ENCODE assay signal across 26 mouse cellular contexts in the genomic region with DNA sequence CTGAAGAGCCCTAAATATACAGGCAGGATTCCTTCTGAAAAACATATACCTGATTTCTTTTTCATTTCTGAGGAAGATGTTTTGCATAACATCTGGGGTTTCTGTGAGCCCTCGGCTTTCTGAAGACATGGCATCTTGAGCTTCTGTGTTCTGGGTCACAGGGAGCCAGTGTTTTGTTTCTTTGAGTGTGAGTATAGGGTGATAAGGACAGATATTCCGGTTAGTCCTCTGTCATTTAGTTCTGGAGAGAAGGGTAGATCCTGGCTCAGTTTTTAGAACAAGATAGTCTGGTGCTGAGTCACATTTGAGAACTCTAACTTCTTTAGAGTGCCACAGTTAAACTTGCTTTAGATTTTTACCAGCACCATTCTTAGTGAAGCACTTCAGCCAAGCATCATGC. TPM values are rescaled to one million over a fixed set of nuclear protein-coding genes. Genes with fewer than 3 reads are reported as not detected.
A peak's percentile ranks its signal among the peaks of the same experiment; 100 is the strongest.
DNase-seq lines count a peak whose midpoint lies in the region; ATAC-seq and TF ChIP-seq lines count a peak whose summit lies in the region.
"Had no signal": no experiment of that assay in that cellular context is flagged by ENCODE, and none has a peak within 500 bp of the region (broad histone marks: within the 10 kb centered on the region; RNA-seq: fewer than 3 reads in every experiment).

No protein-coding gene starts in this region.

- H3K27ac ChIP-seq in CH12.LX (ENCODE audit: insufficient read depth, low read depth) = no peak overlapping the region
- no peak overlapping the region for H3K27ac ChIP-seq in midbrain, postnatal 0 days (ENCODE audit: low read depth, low read length)
- H3K27ac ChIP-seq: embryonic facial prominence, embryonic 10.5 days; embryonic facial prominence, embryonic 13.5 days; forebrain, embryonic 10.5 days; forebrain, embryonic 13.5 days; heart, embryonic 15.5 days; hindbrain, embryonic 15.5 days had no signal

- in situ Hi-C loops in CH12.LX (cut with MboI; ENCODE audit: low pct_ligation_motif_present, low pct_unique_long_range_greater_than_20kb, low sequenced_read_pairs) = no loop called here

- no peak overlapping the region for H3K9ac ChIP-seq in CH12.LX (ENCODE audit: insufficient read depth, low read depth)
- no peak overlapping the region for H3K9ac ChIP-seq in midbrain, postnatal 0 days (replicated peaks; ENCODE audit: low read length, poor library complexity, severe bottlenecking)
- H3K9ac ChIP-seq: embryonic facial prominence, embryonic 13.5 days; forebrain, embryonic 13.5 days; heart, embryonic 12.5 days; heart, embryonic 15.5 days; hindbrain, embryonic 15.5 days had no signal

- no peak overlapping the region for H3K4me3 ChIP-seq in CH12.LX (replicated peaks in 1 of 3; ENCODE audit: low read depth in 2 of 3, low read length in 2 of 3, poor library complexity in 1 of 3)
- H3K4me3 ChIP-seq in midbrain, postnatal 0 days (ENCODE audit: low read depth, low read length) = no peak overlapping the region
- H3K4me3 ChIP-seq: embryonic facial prominence, embryonic 10.5 days; embryonic facial prominence, embryonic 13.5 days; erythroblast, embryonic 14.5 days; forebrain, embryonic 10.5 days; forebrain, embryonic 13.5 days; heart, embryonic 12.5 days; heart, embryonic 15.5 days; hindbrain, embryonic 15.5 days had no signal

- 89% methylated on average over 2 of the region's 2 CpGs for WGBS in midbrain, postnatal 0 days

- H3K79me2 ChIP-seq in CH12.LX (replicated peaks; ENCODE audit: control insufficient read depth, extremely low read depth, insufficient read depth, poor library complexity, severe bottlenecking) = no peaks in the 10 kb centered on the region

- H3K9me3 ChIP-seq in CH12.LX (replicated peaks; ENCODE audit: low read length) = peaks cover 4% of the 10 kb centered on the region
- H3K9me3 ChIP-seq in midbrain, postnatal 0 days (ENCODE audit: low read length) = no peaks in the 10 kb centered on the region
- H3K9me3 ChIP-seq: embryonic facial prominence, embryonic 10.5 days; embryonic facial prominence, embryonic 13.5 days; forebrain, embryonic 10.5 days; forebrain, embryonic 13.5 days; heart, embryonic 12.5 days; heart, embryonic 15.5 days; hindbrain, embryonic 15.5 days had no signal

- peaks cover 11 to 54% of the 10 kb centered on the region in 2 experiments for H3K36me3 ChIP-seq in CH12.LX (replicated peaks in 1 of 2; ENCODE audit: control insufficient read depth in 1 of 2, insufficient read depth in 1 of 2, low read length in 1 of 2)
- no peaks in the 10 kb centered on the region for H3K36me3 ChIP-seq in midbrain, postnatal 0 days (ENCODE audit: insufficient read depth, low read length)
- H3K36me3 ChIP-seq: heart, embryonic 12.5 days; heart, embryonic 15.5 days; hindbrain, embryonic 15.5 days had no signal

- H3K4me2 ChIP-seq in CH12.LX (ENCODE audit: insufficient read depth, low read depth, poor library complexity, severe bottlenecking) = no peak overlapping the region
- no peak overlapping the region for H3K4me2 ChIP-seq in midbrain, postnatal 0 days (ENCODE audit: low read depth, low read length, poor library complexity, severe bottlenecking)
- H3K4me2 ChIP-seq: embryonic facial prominence, embryonic 13.5 days; forebrain, embryonic 13.5 days; heart, embryonic 12.5 days; heart, embryonic 15.5 days; hindbrain, embryonic 15.5 days had no signal

- no peak for TF ChIP-seq POLR2A in CH12.LX (IDR thresholded peaks at IDR 0.05; ENCODE audit: low read depth, low read length)

- dilution Hi-C loops in CH12.LX (cut with MboI; ENCODE audit: extremely low pct_ligation_motif_present, extremely low pct_unique_long_range_greater_than_20kb, low sequenced_read_pairs) = no loop called here

- H3K27me3 ChIP-seq in CH12.LX (replicated peaks) = no peaks in the 10 kb centered on the region
- no peaks in the 10 kb centered on the region for H3K27me3 ChIP-seq in midbrain, postnatal 0 days (ENCODE audit: insufficient read depth, low read length)
- H3K27me3 ChIP-seq: embryonic facial prominence, embryonic 13.5 days; forebrain, embryonic 13.5 days; heart, embryonic 12.5 days; heart, embryonic 15.5 days; hindbrain, embryonic 15.5 days had no signal

- TF ChIP-seq RAD21 in CH12.LX (IDR thresholded peaks at IDR 0.05; ENCODE audit: low read depth, low read length) = no peak

- TF ChIP-seq CTCF in CH12.LX (conservative IDR thresholded peaks at IDR 0.05 in 1 of 2, IDR thresholded peaks at IDR 0.05 in 1 of 2; ENCODE audit: low read depth in 2 of 2, low read length in 2 of 2) = no peak
- TF ChIP-seq CTCF in midbrain, postnatal 0 days (IDR thresholded peaks at IDR 0.05) = no peak

- H3K4me1 ChIP-seq in CH12.LX (ENCODE audit: control insufficient read depth in 1 of 2, insufficient read depth in 2 of 2) = peaks cover 13 to 61% of the 10 kb centered on the region in 2 experiments; a peak in 3 of 4 replicates
- no peaks in the 10 kb centered on the region for H3K4me1 ChIP-seq in midbrain, postnatal 0 days (ENCODE audit: insufficient read depth, low read length)
- H3K4me1 ChIP-seq: embryonic facial prominence, embryonic 10.5 days; embryonic facial prominence, embryonic 13.5 days; forebrain, embryonic 10.5 days; forebrain, embryonic 13.5 days; heart, embryonic 12.5 days; heart, embryonic 15.5 days; hindbrain, embryonic 15.5 days had no signal

- TF ChIP-seq EP300 in CH12.LX (IDR thresholded peaks at IDR 0.05; ENCODE audit: low read length) = peak; percentile 23; the same call in 1 of the 2 replicates

- DNase-seq in CH12.LX (ENCODE audit: extremely low read depth) (no peak), MEL-GATA-1-ER (ENCODE audit: extremely low read depth, low read depth) (peak; percentile 16)
- DNase-seq in midbrain, postnatal 0 days (ENCODE audit: low spot score) = no peak
- no peak for DNase-seq in testis, postnatal 14 days (ENCODE audit: low spot score)
- no peak for DNase-seq in right cerebral cortex, postnatal 4 days
- DNase-seq: adrenal gland, adult 8-10 months; adrenal gland, postnatal 25 days; cerebellum, adult 11-12 months; cerebellum, adult 8-10 months; cerebellum, postnatal 10 days; cerebellum, postnatal 36 days; embryo, embryonic 11 days; gastrocnemius, postnatal 14 days; heart, adult 18-20 months; heart, postnatal 10 days; heart, postnatal 4 days had no signal

- peak; percentile 39; the same call in 1 of the 2 replicates for ATAC-seq in megakaryocyte-erythroid progenitor cell, adult 5-6 weeks (replicated peaks; ENCODE audit: low FRiP score, low TSS enrichment, poor library complexity, severe bottlenecking)
- no peak for ATAC-seq in midbrain, postnatal 0 days (ENCODE audit: low FRiP score)
- ATAC-seq: forebrain, embryonic 13.5 days; forebrain, embryonic 16.5 days had no signal

TF ChIP-seq in CH12.LX, 34 proteins besides CTCF, POLR2A, EP300 and RAD21:
- TF ChIP-seq SMC3 (IDR thresholded peaks at IDR 0.05; ENCODE audit: low read depth, low read length) (no peak), ZNF384 (IDR thresholded peaks at IDR 0.05; ENCODE audit: low read depth, low read length) (no peak), TCF12 (IDR thresholded peaks at IDR 0.05; ENCODE audit: low read depth, low read length) (no peak), PAX5 (IDR thresholded peaks at IDR 0.05; ENCODE audit: low read length) (no peak), NRF1 (IDR thresholded peaks at IDR 0.05; ENCODE audit: low read depth, low read length) (no peak), MAZ (IDR thresholded peaks at IDR 0.05; ENCODE audit: low read depth, low read length) (no peak), MYC (IDR thresholded peaks at IDR 0.05; ENCODE audit: low read depth, low read length) (no peak), CHD2 (IDR thresholded peaks at IDR 0.05; ENCODE audit: low read length) (no peak), UBTF (IDR thresholded peaks at IDR 0.05; ENCODE audit: low read depth, low read length) (no peak), MAX (IDR thresholded peaks at IDR 0.05; ENCODE audit: low read length) (no peak), JUN (IDR thresholded peaks at IDR 0.05; ENCODE audit: insufficient read depth, low read depth, low read length) (no peak)

RNA-seq across cellular contexts. Expression of a gene that starts 52.0 kb away (rescaled TPM):
- total RNA-seq in CH12.LX (2012; rRNA removed) (11.6 and 16.9 TPM in 2 replicates), CH12.LX (2014; rRNA removed) (28.2 and 32.2 TPM in 2 replicates)
- 25.1 and 29.1 TPM in 2 replicates for polyA plus RNA-seq in CH12.LX (2012; ENCODE audit: insufficient read length, low read depth)
- total RNA-seq in megakaryocyte-erythroid progenitor cell, adult 5-6 weeks (2014; fragmentation: Nextera tagmentation) = 5.5 and 20.0 TPM in 2 replicates
- total RNA-seq in megakaryocyte-erythroid progenitor cell, adult 5-6 weeks (2017) = 15.3 and 15.8 TPM in 2 replicates
- total RNA-seq in midbrain, postnatal 0 days (2014; rRNA removed) = 10.7 and 20.0 TPM in 2 replicates
- polyA plus RNA-seq in midbrain, postnatal 0 days (2015; fragmentation: Nextera tagmentation; extraction: Ambion mirVana) = 36.1 and 39.8 TPM in 2 replicates

RNA-seq across cellular contexts. Expression of a gene that starts 52.5 kb away (rescaled TPM):
- total RNA-seq in CH12.LX (2012; rRNA removed) (24.3 and 27.0 TPM in 2 replicates), CH12.LX (2014; rRNA removed) (38.1 and 42.7 TPM in 2 replicates)
- polyA plus RNA-seq in CH12.LX (2012; ENCODE audit: insufficient read length, low read depth) = 28.3 and 31.0 TPM in 2 replicates
- 11.7 and 12.8 TPM in 2 replicates for total RNA-seq in megakaryocyte-erythroid progenitor cell, adult 5-6 weeks (2014; fragmentation: Nextera tagmentation)
- total RNA-seq in megakaryocyte-erythroid progenitor cell, adult 5-6 weeks (2017) = 23.7 and 24.3 TPM in 2 replicates
- total RNA-seq in midbrain, postnatal 0 days (2014; rRNA removed) = 15.5 and 17.5 TPM in 2 replicates
- 21.4 and 25.2 TPM in 2 replicates for polyA plus RNA-seq in midbrain, postnatal 0 days (2015; fragmentation: Nextera tagmentation; extraction: Ambion mirVana)
